Mouse (Mus musculus) E14TG2a.4 (cell line): ENCODE measurements around the gene Erich6.

ENCODE experiments used
- H3K27me3 ChIP-seq: 2 replicates; pipeline ENCODE4 v1.6.1; 2014; ENCODE audit warnings: low read length, control low read depth; ENCODE audit not compliant: insufficient read depth
- H3K36me3 ChIP-seq: 2 replicates; pipeline ENCODE4 v1.6.1; 2014; ENCODE audit warnings: low read length, control low read depth; ENCODE audit not compliant: insufficient read depth
- H3K4me1 ChIP-seq: replicated peaks from 2 replicates; pipeline ENCODE4 v1.6.1; 2014; ENCODE audit warnings: low read depth, low read length, control low read depth
- H3K4me3 ChIP-seq: replicated peaks from 2 replicates; pipeline ENCODE4 v1.5.1; 2014; ENCODE audit warnings: mild to moderate bottlenecking, low read length
- H3K9me3 ChIP-seq: 2 replicates; pipeline ENCODE4 v1.6.1; 2014; ENCODE audit warnings: low read length, control low read depth
- CTCF ChIP-seq: conservative IDR thresholded peaks from 2 replicates; pipeline ENCODE4 v1.5.1; 2014; ENCODE audit warnings: low read length
- NANOG ChIP-seq: IDR thresholded peaks from 2 replicates; pipeline ENCODE4 v1.6.1; 2014; ENCODE audit warnings: borderline replicate concordance, low read length, mixed read lengths
- POU5F1 ChIP-seq: IDR thresholded peaks from 2 replicates; pipeline ENCODE4 v1.6.1; 2014; ENCODE audit warnings: low read length, borderline replicate concordance

Erich6 gene

GRCm38 (mm10) chr3:58577067-58577503 is 59.9 kb downstream of the Erich6 start:
- Histone ChIP-seq H3K27me3 (no peaks in the 10 kb centered on the region), H3K9me3 (peaks cover 3% of the 10 kb centered on the region), H3K36me3 (peaks cover 25% of the 10 kb centered on the region), H3K4me3 (peak overlapping the region; percentile 89), H3K4me1 (peaks cover 49% of the 10 kb centered on the region)
- TF ChIP-seq POU5F1 = no peak
- no peak for TF ChIP-seq CTCF
- TF ChIP-seq NANOG = no peak

- TF ChIP-seq CTCF (no peak), POU5F1 (no peak), NANOG (no peak)
- H3K9me3 ChIP-seq = peaks cover 10% of the 10 kb centered on the region
- peaks cover 43% of the 10 kb centered on the region for H3K4me1 ChIP-seq
- H3K36me3 ChIP-seq = peaks cover 21% of the 10 kb centered on the region
- H3K27me3 ChIP-seq = no peaks in the 10 kb centered on the region
- H3K4me3 ChIP-seq = peak within 1 kb of the TSS; percentile 89
Measured at GRCm38 (mm10) chr3:58576137-58577066, 60.6 kb downstream of the Erich6 start, which contains the start of gene Selenot. TSS of gene Selenot (plus strand) at chr3:58576636.

- H3K9me3 ChIP-seq = peaks cover 50% of the 10 kb centered on the region
- 0 out of 2 replicates have a peak, but pooled peaks cover 4% of the 10 kb centered on the region for H3K36me3 ChIP-seq
- TF ChIP-seq NANOG (no peak; the same call in 1 of the 2 replicates), POU5F1 (no peak), CTCF (no peak)
- no peaks in the 10 kb centered on the region for H3K27me3 ChIP-seq
- H3K4me1 ChIP-seq = peaks cover 9% of the 10 kb centered on the region
- no peak overlapping the region for H3K4me3 ChIP-seq
Measured at GRCm38 (mm10) chr3:58570821-58571220, 66.2 kb downstream of the Erich6 start.
